Mouse (Mus musculus): ENCODE measurements around the gene Atad5. TPM values are rescaled to one million over a fixed set of nuclear protein-coding genes. Genes with fewer than 3 reads are reported as not detected.

The Atad5 gene
- total and polyA plus RNA-seq, 2 experiments, result 0.15 to 1.1 TPM

DNA sequence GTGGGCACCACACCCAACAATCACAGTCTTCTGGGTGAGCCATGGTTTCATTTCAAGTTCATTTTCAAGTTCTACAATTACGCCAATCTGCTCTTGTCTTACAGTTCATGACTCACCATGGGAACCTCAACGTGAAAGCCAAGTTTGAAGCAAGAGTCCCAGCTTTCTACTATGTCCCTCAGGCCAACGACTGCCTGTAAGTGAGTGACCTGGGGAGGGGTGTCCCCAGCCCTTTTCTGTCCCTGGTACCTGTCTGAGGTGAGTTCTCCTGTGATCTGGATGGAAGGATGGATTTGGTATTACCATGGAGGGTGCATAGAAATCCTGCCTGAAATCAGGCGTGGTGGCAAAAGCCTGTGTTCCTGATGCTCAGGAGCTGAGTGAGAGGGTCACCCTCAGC is 67.6 kb downstream of the Atad5 start:
- no peaks in the 10 kb centered on the region for H3K27me3 ChIP-seq (ENCODE audit: control insufficient read depth, insufficient read depth, low read length)
- H3K4me1 ChIP-seq (ENCODE audit: control insufficient read depth, insufficient read depth, low read length), result peaks cover 38% of the 10 kb centered on the region
- peak overlapping the region; percentile 49 for H3K27ac ChIP-seq (replicated peaks; ENCODE audit: insufficient read depth, low read depth, low read length)
- TF ChIP-seq CTCF (IDR thresholded peaks at IDR 0.05; ENCODE audit: low read depth, low read length) (no peak), POLR2A (IDR thresholded peaks at IDR 0.05; ENCODE audit: extremely low read depth, insufficient read depth, low read length) (no peak)
- peaks cover 17% of the 10 kb centered on the region; the same call in 1 of the 2 replicates for H3K79me2 ChIP-seq (ENCODE audit: control insufficient read depth, insufficient read depth, low read length)
- H3K9ac ChIP-seq (ENCODE audit: low read depth, low read length), result no peak overlapping the region; the same call in 1 of the 2 replicates
- no peak for DNase-seq (ENCODE audit: extremely low read depth, low read depth, low spot score)
- no peak overlapping the region for H3K4me3 ChIP-seq (ENCODE audit: insufficient read depth, low read depth, low read length)
- peaks cover 22% of the 10 kb centered on the region; the same call in 1 of the 2 replicates for H3K36me3 ChIP-seq (ENCODE audit: control insufficient read depth, insufficient read depth, low read length)
- WGBS, result 64% methylated on average over 4 of the region's 4 CpGs

DNA sequence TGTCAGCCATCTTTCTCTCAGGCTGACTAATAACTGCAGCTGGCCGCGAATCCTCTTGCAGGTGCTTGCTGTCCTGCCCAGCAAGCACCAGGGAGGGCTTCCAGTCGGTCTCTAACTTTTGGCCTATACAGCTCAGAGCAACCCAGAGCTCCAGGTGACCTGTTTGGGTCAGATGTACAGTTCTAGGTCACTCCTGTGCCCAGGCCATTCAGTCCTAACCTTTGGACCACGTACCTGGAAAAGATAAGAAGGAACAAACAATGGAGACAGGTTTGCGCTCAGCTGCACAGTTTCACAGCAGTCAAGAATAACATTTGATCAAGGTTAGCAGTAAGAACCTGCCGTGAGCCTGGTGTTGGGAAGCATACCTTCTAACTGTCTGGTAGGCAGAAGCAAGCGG is 69.8 kb downstream of the Atad5 start:
- peak overlapping the region; percentile 45 for H3K9ac ChIP-seq (ENCODE audit: low read depth, low read length)
- peak overlapping the region; percentile 79 for H3K27ac ChIP-seq (replicated peaks; ENCODE audit: insufficient read depth, low read depth, low read length)
- peaks cover 39% of the 10 kb centered on the region for H3K4me1 ChIP-seq (ENCODE audit: control insufficient read depth, insufficient read depth, low read length)
- 0 out of 2 replicates have a peak overlapping the region, but pooled peaks have one; percentile 16 for H3K4me3 ChIP-seq (ENCODE audit: insufficient read depth, low read depth, low read length)
- H3K27me3 ChIP-seq (ENCODE audit: control insufficient read depth, insufficient read depth, low read length), result no peaks in the 10 kb centered on the region
- DNase-seq (ENCODE audit: extremely low read depth, low read depth, low spot score), result peak; percentile 97
- H3K79me2 ChIP-seq (ENCODE audit: control insufficient read depth, insufficient read depth, low read length), result peaks cover 17% of the 10 kb centered on the region; the same call in 1 of the 2 replicates
- WGBS, result 22% methylated on average over 7 of the region's 7 CpGs
- H3K36me3 ChIP-seq (ENCODE audit: control insufficient read depth, insufficient read depth, low read length), result peaks cover 42% of the 10 kb centered on the region; the same call in 1 of the 2 replicates
- TF ChIP-seq CTCF (IDR thresholded peaks at IDR 0.05; ENCODE audit: low read depth, low read length) (no peak), POLR2A (IDR thresholded peaks at IDR 0.05; ENCODE audit: extremely low read depth, insufficient read depth, low read length) (no peak)

DNA sequence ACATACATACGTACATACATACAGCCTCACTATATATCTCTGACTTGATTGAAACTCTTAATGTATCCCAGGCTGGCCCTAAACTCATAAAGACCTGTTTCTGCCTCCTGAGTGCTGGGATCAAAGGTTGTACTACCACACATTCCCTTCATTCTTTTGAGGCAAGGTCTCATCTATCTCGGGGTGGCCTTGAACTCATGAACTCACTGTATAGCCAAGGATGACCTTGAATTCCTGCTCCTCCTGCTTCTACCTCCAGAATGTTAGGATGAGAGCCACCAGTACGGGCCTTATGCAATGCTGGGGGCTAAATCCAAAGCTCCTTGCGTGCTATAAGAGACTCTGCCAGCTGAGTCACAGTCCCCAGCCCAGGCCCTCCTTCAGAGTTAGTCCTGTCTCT is 71.8 kb downstream of the Atad5 start:
- H3K36me3 ChIP-seq (ENCODE audit: control insufficient read depth, insufficient read depth, low read length), result peaks cover 54% of the 10 kb centered on the region; the same call in 1 of the 2 replicates
- H3K4me3 ChIP-seq (ENCODE audit: insufficient read depth, low read depth, low read length), result no peak overlapping the region
- WGBS, result 51% methylated on average over 4 of the region's 4 CpGs
- no peak for DNase-seq (ENCODE audit: extremely low read depth, low read depth, low spot score)
- H3K4me1 ChIP-seq (ENCODE audit: control insufficient read depth, insufficient read depth, low read length), result peaks cover 29% of the 10 kb centered on the region
- no peaks in the 10 kb centered on the region; the same call in 1 of the 2 replicates for H3K79me2 ChIP-seq (ENCODE audit: control insufficient read depth, insufficient read depth, low read length)
- TF ChIP-seq CTCF (IDR thresholded peaks at IDR 0.05; ENCODE audit: low read depth, low read length), result no peak
- no peak for TF ChIP-seq POLR2A (IDR thresholded peaks at IDR 0.05; ENCODE audit: extremely low read depth, insufficient read depth, low read length)
- no peaks in the 10 kb centered on the region for H3K27me3 ChIP-seq (ENCODE audit: control insufficient read depth, insufficient read depth, low read length)
- H3K27ac ChIP-seq (replicated peaks; ENCODE audit: insufficient read depth, low read depth, low read length), result no peak overlapping the region; the same call in 1 of the 2 replicates
- H3K9ac ChIP-seq (ENCODE audit: low read depth, low read length), result 0 out of 2 replicates have a peak overlapping the region, but pooled peaks have one; percentile 21

DNA sequence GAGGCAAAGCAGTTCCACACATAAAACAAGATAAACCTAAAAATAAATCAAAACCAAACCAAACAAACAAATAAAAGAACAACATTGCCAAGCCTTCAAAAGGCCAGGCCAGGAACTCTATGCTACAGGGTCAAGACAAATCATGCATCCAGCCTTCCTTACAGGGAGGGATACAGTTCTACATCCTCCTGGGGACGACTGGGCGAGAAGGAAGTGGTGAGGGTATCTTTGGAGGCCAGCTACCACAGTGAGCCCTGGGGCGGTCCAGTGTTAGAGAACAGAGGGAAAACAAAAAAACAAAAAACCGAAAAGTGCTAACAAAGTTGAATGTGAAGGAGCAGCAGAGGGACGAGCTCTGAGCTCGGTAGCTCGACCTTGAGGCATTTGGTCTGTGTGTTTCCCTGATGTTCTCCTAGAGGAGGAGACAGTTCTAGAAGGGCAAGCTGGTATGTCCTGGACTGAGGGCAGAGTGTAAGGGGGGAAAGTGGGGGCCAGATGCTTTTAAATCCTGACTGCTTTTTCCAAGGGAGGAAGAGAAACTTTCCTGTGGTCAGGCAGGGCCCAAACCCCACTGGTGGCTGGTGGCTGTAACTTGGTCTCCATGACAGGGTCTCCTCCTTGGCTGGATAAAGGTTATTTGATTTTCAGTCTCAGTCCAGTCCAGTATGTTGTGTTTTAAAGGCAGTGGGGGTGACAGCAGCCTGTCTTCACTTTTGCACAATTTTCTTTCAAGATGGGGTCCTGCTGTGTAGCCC is 74.3 kb downstream of the Atad5 start:
- H3K79me2 ChIP-seq (ENCODE audit: control insufficient read depth, insufficient read depth, low read length), result no peaks in the 10 kb centered on the region; the same call in 1 of the 2 replicates
- H3K4me3 ChIP-seq (ENCODE audit: insufficient read depth, low read depth, low read length), result no peak overlapping the region
- 79% methylated on average over 7 of the region's 7 CpGs for WGBS
- no peak for TF ChIP-seq CTCF (IDR thresholded peaks at IDR 0.05; ENCODE audit: low read depth, low read length)
- no peak for TF ChIP-seq POLR2A (IDR thresholded peaks at IDR 0.05; ENCODE audit: extremely low read depth, insufficient read depth, low read length)
- H3K27me3 ChIP-seq (ENCODE audit: control insufficient read depth, insufficient read depth, low read length), result no peaks in the 10 kb centered on the region
- peaks cover 22% of the 10 kb centered on the region; the same call in 1 of the 2 replicates for H3K4me1 ChIP-seq (ENCODE audit: control insufficient read depth, insufficient read depth, low read length)
- DNase-seq (ENCODE audit: extremely low read depth, low read depth, low spot score), result no peak
- peaks cover 58% of the 10 kb centered on the region for H3K36me3 ChIP-seq (ENCODE audit: control insufficient read depth, insufficient read depth, low read length)
- H3K9ac ChIP-seq (ENCODE audit: low read depth, low read length), result no peak overlapping the region
- H3K27ac ChIP-seq (replicated peaks; ENCODE audit: insufficient read depth, low read depth, low read length), result 0 out of 2 replicates have a peak overlapping the region, but pooled peaks have one; percentile 12

DNA sequence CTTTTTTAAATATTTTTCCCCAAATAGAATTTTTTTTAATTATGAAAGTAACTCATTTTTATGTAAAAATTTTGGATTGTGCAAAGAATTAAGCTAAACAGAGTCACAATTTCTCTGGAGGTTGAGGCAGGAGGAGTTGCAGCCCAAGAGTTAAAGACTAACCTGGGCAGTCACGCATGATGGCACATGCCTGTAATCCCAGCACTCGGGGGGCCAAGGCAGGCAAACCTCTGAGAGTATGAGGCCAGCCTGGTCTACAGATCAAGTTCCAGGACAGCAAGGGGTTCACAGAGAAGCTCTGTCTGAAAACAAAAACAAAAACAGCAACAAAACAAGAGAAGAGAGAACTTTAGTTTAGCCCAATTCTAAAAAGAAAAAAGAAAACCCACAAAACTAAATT is 75.0 kb downstream of the Atad5 start:
- Histone ChIP-seq H3K9ac (ENCODE audit: low read depth, low read length) (no peak overlapping the region), H3K79me2 (ENCODE audit: control insufficient read depth, insufficient read depth, low read length) (no peaks in the 10 kb centered on the region; the same call in 1 of the 2 replicates), H3K27me3 (ENCODE audit: control insufficient read depth, insufficient read depth, low read length) (no peaks in the 10 kb centered on the region), H3K36me3 (ENCODE audit: control insufficient read depth, insufficient read depth, low read length) (peaks cover 64% of the 10 kb centered on the region), H3K4me3 (ENCODE audit: insufficient read depth, low read depth, low read length) (no peak overlapping the region), H3K4me1 (ENCODE audit: control insufficient read depth, insufficient read depth, low read length) (peaks cover 19% of the 10 kb centered on the region; the same call in 1 of the 2 replicates), H3K27ac (replicated peaks; ENCODE audit: insufficient read depth, low read depth, low read length) (peak overlapping the region; percentile 22; the same call in 1 of the 2 replicates)
- DNase-seq (ENCODE audit: extremely low read depth, low read depth, low spot score), result no peak
- 87% methylated on average over 2 of the region's 2 CpGs for WGBS
- TF ChIP-seq POLR2A (IDR thresholded peaks at IDR 0.05; ENCODE audit: extremely low read depth, insufficient read depth, low read length), result no peak
- TF ChIP-seq CTCF (IDR thresholded peaks at IDR 0.05; ENCODE audit: low read depth, low read length), result no peak

Data from liver, adult 2 months (tissue).